Mouse (Mus musculus) urinary bladder, postnatal 10 days (tissue): ENCODE measurements at regions not wholly inside any gene's neighbourhood (a gene's known extent, or its start where the extent isn't known, plus 50 kb on each side); places are given as distances from the start of the nearest gene placed in this dataset.

Experiments used
- DNase-seq: peaks from one replicate; pipeline ENCODE4 v3.0.0; 2022; ENCODE audit warnings: low spot score

DNA sequence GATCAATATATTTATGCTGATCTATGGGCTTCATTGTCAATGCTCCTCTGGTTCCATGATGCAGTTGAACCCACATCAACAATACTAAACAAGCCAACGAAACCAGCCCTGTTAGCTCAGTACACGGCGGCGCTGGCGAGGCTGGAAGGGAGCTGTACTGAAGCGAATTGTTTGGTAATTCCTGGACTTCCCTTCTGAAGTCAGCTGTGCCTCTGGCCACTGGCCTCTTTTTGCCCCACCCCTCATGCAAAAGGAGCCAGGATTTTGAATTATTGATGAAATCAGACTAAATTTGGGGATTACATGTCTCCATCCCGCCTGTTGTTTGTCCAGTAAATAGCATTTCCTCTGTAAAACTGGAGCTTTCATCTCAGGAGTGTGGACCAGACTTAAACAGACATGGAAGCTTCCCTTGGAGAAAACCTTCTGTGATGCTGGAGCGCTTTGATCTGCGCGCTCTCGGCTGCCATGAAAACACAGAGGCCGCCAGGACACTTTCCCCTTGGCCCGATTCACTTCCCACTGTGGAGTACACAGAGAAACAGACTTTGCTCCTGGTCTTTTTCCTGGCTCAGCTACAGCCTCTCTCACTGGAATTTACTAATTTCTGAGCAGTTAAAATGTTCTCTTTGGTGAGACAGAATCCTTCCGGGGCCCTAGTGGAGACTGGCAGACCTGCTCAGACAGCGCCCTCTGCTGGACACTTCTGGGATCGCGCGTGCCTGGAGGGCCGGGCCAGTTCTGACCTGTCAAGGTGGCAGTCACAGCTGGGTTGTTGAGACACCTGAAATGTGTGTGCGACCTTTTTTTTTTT is 412.9 kb upstream of the Gm6657 start:
- peak; percentile 72 for DNase-seq

DNA sequence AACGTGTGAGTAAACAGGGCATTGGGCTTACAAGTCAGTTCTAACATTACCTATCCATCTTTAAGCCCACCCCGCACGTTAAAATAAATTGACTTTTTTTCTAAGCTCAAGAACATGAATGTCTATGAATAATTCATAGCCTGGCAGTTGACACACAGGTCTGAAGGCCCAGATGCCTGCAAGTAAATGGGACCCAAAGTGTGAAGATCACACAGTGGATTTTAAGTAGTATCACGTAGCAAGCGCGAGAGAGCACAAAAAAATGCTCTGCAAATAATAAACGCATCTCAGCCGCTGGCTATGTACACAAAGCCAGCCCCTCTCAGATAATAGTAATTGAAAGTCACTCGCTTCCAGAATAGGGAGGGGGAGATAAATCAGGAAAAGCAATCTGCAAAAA is 410.1 kb upstream of the Gm6657 start:
- no peak for DNase-seq

DNA sequence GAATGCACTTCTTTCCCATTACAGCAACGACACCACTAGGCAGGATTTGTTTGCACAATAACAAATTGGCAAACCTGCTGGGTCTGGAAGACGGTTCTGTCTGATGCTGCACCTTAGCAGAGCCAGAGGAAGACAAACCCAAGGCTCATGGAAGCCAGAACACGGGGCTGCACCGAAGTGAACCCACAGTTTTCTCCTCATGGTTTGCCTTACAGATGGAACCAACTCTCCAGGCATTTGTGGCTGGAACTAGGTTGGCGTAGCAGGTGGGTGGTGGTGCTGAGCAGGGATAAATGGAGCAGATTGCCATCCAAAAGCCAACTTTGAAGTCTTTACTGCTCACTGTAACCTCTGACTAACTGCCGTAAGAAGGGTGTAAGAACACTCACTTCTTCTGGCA is 408.4 kb upstream of the Gm6657 start:
- DNase-seq, result no peak

DNA sequence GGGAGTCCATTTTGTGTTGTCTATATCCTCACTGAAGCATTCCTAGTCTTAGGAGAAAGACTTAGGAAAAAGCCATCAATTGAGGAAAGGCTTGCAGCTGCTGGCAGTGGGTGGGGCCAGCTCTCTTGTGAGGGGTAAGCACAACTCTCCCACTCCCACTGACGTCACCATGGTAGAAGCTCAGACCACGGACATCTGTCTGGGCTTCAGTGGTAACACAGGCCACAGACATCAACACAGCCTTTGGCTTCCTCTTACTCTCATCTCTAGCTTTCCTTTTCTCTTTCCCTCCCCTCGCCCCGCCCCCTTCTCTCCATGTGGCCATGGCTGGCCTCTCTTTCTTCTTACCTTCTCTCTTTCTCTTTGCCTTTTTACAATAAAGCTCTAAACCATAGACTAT is 407.4 kb upstream of the Gm6657 start:
- DNase-seq, result no peak

DNA sequence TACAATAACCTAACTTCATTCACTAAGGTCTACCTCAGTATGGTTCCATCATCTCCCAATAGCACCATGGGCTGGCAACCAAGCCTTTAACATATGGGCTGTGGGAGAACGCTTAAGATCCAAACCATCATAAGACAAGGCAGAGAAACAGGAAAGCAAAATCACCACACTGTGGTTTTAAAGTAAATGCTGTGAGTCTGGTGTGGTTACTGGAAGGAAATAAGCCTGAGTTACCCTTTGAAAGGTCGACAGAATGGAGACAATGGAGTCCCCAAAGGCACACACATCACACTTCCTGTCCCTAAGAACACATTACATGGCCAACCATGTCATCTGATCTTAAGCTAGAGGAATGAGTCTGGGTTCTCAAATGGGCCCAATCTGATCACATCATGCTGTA is 405.8 kb upstream of the Gm6657 start:
- no peak for DNase-seq

DNA sequence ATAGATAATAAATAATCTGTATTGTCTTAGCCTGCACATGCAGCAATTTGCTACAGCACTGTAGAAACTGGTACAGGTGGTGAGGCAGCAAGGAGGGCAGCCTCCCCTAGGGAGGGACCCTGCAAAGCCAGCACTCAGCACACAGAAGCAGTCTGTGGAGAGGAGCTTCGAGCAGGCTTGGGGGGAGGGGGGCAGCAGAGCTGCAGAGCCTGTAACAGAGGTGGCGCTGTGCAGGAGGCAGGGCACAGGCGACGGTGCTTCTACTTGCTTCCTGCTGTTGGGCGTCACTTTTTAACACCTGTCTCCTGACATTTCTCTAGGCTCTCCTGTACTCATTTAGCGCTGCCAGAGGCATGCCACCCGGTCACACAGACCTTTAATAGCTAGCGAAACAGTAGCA is 404.6 kb upstream of the Gm6657 start:
- no peak for DNase-seq

DNA sequence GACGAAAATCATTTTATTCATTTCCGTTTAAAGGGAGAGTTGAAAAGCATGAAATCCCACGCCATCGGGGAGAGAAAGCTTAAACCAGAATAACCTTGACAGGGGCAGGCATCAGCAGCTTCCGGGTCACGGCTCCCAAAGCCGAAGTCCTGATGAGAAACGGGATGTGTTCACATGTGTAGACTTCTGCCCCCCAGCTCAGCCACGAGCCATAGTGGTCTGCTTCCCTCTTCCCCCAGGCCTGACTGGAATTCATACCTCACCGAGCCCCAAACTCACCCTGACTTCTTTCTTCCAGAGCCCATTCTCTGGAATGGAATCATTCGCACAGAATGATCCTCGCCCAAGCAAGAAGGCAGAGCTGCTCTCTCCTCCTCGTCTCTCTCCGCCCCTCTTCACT is 404.2 kb upstream of the Gm6657 start:
- DNase-seq, result no peak

DNA sequence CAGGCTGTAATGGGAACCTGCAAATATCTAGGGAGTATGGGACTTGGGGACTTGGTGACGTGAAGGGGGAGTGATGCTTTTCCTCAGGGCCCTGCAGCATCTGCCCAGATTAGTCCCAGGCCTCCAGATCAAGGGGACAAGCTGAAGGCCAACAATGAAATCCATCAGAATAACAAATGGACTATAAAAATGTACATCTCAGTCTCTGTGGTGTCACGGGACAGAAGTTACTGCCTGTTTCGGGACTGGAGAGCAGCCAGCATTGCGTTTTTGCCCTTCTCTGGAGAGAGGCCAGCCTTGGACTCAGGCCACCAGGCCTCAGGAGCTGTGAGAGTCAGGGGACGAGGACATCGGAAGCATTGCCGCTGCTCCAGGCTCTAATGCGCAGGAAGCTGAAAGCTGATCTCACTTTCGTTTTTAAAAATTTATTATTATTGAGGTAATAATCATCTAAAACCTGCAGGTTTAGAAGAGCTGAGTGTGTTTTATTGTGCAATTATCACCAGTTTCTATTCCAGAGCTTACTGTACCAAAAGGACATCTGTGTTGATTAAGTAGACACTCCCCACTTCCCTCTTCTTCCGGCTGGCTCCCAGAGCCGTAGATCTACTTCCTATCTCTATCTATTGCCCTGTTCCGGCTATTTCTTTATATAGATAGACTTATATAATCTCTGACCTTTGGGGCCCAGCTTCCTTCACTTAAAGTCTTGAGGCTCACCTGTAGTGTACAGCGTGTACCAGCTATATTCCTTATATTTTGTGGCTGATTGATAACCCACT is 403.0 kb upstream of the Gm6657 start:
- no peak for DNase-seq

DNA sequence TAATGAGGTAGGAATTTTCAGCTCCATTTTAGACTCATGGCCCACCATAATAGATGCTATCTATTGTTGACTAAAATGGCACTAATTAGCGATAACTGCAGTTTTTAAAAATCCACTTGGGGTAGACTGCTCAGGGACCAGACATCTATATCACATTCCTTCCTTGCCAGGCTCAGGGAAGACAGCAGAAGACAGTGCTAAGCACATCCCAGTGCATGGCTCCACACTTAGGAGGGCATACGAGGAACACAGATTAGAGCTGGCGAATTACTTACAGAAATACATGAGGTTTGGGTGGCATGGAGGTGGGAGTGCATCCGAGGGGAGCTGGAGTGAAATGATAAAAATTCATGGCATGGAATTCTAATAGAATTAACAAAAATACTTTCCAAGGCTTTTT is 395.5 kb upstream of the Gm6657 start:
- no peak for DNase-seq

DNA sequence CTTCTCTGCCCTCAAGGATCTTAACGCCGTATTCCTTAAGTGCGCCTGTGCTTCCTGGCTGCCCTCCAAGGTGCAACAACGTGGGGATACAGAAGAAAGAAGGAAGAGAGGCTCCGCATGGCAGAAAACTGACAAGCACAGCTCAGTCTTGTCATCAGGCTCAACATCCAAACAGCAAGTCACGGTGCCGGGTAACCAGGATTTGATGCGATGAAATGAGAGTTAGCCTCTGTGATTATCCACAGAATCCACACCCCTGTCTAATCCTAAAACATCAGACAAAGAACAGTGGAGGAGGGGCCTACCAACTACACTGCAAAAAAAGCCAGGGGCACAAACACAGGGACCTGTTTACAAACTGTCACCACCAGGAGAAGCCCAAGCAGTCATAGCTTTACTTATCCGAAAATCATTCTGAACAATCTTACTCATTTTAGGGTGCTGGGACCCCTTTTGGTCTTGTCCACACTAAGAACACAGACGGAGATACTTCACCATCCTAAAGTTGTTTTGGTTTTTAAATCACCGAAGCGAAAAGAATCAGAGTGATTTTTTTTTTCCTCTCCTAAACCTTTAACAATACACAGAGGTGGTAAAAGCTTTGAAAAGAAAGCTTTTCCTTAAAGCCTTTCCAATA is 394.8 kb upstream of the Gm6657 start:
- no peak for DNase-seq

DNA sequence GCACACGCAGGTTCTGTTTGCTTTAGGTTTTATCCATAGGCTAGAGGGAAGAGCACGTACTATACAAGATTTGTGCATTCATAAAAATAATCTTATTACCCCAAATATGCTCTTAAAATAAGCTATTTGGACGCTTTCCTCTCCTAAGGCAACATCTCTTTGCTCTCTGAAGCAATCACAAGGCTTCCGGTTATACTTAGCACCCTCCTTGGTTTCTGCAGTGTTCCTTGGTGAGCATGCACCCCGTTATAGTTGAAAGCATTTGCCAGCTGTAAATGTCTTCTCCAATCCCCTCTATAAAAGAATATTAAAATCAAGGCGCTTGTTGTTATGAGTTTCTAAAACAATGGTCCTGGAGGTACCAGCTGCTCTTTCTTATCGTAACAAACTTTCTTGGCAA is 386.4 kb upstream of the Gm6657 start:
- no peak for DNase-seq

DNA sequence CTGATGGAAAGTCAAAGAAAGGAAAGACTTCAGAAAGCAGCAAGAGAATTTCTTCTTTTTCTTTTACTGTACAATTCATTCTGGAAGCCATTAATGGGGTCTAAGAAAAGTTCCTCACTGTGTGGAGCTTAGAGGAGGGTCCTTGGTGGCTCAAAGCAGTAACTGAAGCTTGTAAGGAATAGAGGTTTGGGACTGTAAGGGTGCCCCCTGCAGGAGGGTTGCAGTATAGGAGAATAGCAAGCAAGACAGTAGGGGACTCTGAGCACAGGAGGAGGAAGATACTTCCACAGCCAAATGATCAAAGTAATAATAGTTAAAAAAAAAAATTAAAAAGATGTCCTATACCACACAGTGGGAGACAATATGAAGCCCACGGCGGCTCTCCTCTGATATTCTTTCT is 382.8 kb upstream of the Gm6657 start:
- no peak for DNase-seq

DNA sequence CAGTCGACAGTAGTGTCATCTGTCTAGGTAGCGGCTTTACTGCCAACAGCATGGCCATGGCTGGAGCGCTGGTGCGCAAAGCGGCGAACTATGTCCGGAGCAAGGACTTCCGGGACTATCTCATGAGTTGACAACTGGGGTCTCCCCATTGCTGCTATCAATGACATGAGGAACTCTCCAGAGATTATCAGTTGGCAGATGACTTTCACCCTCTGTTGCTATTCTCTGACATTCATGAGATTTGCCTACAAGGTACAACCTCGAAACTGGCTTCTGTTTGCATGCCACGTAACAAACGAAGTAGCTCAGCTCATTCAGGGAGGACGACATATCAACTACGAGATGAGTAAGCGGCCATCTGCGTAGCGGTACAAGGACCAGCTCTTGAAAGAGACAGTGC is 374.6 kb upstream of the Gm6657 start:
- DNase-seq, result no peak

DNA sequence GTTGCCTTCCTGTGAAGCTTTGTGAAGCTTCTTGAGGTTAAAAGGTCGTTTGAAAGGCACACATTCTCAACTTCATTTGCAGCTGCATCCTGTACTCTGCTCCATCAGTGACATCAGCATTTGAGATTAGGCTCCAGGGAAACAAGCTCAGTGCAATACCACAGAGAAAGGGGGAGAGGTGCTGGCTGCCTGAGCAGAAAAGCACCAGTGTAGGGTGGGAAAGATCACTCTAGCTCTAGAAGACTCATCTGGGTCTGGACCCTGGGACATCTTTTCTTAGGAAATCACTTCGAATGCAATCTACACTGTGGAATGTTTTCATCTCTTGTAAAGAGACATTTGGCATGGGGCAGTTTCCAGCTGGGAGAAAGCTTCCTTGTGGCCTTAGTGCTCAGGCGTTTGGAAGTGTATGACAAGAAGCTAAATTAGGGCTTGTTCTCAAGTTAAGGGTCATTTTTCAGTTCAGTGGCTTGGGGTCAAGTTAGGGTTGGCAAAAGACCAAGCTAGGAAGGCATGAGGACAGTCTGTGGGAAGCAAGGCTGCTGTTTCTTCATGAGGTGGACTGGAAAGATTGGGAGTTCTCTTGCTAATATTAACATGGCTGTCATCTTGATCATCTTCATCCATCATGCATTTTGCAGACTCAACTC is 370.5 kb upstream of the Gm6657 start:
- DNase-seq, result no peak

DNA sequence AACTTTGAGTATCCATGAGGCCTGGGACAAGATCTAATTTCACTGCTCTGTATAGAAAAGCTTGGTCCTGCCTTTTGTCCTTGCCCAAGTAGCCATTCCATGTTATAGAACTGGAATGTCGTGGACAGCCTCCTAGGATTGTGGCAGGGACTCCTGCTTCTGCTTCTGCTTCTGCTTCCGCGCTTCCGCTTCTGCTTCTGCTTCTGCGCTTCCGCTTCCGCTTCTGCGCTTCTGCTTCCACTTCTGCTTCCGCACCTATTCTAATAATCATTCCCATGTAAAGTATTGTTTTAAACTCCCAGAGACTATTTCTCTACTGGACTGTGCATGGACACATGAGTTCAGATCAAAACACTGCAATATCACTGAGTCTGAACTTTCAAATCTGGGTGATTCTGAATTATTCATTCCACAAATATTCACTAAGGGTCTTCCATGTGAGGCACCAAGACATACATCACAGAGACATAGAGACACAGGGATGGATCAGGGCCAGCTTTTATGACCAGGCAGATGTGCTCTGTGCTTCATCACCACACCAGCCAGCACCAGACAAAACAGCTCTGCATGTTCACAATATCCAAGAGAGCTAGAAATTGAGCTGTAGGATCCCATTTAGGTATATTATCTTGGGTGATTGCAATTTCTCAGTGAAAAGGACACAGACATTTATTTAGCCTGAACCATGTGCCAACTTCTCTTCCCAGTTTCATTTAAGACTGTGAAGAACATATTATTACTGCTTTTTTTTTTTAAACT is 360.5 kb upstream of the Gm6657 start:
- DNase-seq, result no peak

DNA sequence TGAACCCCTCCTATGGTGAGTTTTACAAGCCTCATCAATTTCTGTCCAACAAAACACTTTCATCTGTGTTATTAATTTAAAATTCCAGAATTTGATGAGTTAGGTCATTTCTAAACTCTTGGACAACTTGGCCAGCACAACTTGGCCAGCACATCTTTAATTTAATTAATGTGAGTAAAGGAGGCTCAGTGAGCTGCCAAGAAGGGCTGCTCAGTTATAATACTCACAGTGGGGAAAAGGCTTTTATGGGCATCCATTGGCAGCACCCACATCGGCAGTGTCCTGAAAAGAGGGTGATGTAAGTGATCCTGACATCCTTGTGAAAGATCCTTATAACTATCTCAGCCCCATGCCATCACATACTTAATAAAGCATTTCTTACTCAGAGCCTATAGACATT is 359.2 kb upstream of the Gm6657 start:
- DNase-seq, result no peak

DNA sequence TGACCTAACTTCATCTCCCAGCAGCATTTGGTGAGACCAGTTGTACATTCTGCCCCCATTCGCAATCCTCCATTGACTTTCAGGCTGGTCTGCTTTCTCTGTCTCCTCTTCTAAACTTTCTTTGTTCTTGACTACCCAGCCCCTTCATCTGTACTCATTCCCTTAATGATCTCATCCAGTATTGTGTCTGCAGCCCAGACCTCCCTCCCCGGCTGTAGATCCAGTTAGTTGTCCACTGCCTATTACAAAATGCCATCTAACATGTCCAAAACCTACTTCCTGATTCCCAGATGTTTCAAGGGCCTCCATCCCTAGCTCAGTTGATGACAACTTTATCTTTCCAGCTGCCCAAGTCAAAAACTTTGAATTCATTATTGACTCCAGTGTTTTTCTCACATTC is 357.8 kb upstream of the Gm6657 start:
- DNase-seq, result no peak

DNA sequence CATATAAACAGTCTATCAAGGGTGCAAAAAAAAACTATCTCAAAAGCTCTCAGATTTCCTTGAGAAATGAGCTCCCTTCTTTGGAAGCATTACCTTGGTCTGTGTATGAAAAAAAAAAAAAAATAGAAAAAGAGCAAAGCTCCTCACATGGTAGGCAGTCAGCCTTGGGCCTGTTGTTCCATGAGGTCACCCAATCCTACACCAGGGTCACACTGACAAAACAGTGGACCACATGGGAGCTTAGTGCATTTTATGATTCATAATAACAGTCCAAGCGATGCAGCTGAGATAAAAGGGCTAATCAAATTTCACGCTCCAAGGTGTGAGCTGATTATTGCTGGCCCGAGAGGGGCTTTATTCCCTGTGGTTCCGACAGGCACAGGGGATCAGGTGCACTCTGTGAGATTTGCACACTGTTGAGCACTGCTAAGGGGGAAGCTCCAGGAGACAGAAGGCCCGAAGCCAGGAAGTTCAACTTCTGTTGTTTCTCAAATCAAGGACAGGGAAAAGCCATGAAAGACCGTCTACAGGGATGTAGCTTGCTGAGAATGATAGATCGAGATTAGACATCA is 352.1 kb upstream of the Gm6657 start:
- DNase-seq, result no peak

DNA sequence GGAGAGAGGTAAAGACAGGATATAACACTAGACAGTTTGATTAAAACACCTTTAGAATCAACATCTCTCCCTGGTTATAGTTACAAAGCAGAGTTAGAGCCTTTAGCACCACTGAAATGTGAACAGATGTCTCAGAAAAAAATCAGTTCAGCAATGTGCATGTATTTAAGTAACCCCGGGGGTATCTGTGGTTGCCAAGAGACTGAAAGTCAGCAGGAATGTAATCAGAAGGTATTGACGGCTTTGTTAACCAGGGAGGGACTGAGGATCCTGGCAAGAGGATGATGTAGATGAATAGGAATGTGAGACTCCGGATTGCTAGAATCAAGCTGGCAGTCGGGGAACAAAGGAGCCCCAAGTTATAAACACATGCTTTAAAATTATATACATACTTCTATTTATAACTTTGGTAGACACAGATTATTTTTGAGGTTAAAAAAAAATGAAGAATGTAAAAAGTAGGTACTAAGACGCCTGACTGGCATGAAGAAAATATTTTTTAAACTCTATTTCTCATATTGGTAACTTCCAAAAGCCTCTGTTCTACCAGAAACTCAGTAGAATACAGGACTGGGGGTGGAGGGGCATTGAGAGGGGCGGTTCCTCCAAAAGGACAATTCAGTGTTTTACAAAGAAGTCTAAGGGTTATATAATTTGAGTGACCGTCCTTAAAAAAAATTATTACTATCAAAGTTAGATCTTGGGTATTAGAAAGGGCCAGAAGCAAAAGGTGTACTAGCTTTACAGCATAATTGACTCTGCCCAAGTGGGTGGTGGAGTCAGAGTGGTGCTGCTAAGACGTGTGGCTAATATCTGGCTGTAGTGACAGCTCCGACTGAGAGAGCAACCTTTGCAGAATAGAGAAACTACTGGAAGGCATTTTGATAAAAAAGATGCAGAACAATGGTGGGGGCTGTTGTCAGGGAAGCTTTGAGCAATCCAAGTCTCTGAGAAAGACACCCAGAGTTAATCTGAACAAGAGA is 341.2 kb upstream of the Gm6657 start:
- no peak for DNase-seq
